Mouse (Mus musculus) kidney, postnatal 10 days (tissue): ENCODE measurements around the gene Mfap1b.

ENCODE experiments used
- DNase-seq: peaks from one replicate; pipeline ENCODE4 v3.0.0; 2021; ENCODE audit warnings: mixed read lengths

Gene Mfap1b

DNA sequence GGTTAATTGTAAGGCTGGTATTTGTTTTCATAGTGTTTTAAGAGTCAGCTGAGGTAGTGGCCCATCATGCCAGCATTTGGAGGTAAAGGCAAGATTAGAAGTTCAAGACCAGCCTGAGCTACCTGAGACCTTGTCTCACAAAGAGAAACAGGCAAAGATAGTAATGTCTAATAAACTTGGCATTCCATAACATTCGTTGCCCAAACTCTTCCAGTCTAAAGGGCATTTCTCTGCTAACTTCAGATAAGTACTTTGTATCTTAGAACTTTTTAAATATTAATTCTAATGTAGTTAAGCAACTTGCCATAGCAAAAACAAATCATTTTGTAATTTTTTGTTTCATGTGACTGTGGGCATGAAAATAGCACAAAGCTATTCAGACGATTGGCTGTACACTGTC lies 50.7 kb downstream of the Mfap1b start:
- no peak for DNase-seq

DNA sequence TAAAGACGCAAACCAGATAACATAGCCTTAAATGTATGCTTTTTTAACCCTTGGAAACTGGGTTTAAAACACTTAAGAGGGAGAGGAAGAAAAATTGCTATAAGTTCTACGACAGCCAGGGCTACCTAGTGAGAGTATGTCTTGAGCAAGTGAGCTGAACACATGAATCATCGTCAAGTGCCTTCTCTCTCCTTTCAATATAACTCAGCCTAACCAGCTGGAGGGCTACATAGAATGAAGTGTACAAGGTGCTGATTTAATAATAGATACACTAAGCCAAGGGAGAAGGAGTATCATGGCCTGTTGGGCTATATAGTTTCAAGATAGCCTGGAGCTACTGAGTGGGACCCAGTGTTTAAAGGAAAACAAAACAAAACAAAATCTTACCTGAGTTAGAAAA lies 55.4 kb downstream of the Mfap1b start:
- DNase-seq: no peak

DNA sequence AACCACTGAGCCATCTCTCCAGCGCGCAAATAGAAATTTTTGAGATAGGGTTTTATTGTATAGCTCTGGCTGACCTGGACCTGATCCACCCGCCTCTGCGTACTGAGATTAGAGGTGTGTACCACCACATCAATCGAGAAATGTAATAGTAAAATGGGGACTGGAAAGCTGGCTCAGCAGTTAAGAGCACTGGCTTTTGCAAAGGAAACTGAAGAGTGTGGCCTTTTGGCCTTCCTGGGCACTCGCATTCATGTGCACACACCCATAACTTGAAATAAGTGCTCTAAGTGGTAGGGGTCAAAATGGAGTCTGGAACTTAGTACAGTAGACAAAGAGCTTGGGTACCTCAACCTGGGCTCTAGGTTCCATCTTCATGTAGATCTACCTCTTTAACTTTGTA lies 57.5 kb downstream of the Mfap1b start:
- DNase-seq: no peak

DNA sequence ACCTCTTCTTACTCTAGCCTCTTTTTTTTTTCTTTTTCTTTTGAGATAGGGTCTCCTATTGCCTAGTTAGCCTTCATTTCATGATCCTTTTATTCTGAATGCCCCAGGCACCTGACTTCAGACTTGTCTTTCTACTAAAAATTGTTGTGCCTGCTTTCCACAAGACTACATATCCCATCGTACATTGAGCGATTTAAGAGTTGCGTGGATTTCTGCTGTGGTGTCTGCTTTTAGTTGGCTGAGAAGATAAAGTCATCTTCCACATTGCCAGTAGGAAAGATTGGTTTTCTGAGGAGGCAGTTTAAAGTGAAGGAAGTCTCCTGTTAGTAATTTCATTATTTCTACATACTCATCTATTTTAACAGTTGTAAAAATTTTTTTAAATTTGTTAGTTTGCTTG lies 58.3 kb downstream of the Mfap1b start:
- DNase-seq: no peak

DNA sequence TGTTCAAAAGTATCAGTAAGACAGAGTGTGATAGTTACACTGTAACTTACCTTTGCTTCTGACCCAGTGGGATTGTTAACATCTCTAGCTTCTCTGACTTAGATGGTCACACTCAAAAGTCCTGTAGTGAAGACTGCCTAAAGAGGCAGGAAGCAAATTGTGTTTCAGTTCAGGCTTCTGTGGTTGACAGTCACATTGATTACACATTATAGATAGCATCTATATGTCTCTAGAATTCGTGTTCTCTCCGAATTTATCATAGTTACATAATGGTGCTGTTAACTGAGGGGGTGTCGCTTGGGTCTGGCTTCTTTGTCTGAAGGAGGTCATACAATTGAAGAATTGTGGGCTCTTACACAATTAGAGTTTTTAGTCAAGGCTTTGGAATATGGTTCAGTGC lies 58.8 kb downstream of the Mfap1b start:
- DNase-seq: no peak

DNA sequence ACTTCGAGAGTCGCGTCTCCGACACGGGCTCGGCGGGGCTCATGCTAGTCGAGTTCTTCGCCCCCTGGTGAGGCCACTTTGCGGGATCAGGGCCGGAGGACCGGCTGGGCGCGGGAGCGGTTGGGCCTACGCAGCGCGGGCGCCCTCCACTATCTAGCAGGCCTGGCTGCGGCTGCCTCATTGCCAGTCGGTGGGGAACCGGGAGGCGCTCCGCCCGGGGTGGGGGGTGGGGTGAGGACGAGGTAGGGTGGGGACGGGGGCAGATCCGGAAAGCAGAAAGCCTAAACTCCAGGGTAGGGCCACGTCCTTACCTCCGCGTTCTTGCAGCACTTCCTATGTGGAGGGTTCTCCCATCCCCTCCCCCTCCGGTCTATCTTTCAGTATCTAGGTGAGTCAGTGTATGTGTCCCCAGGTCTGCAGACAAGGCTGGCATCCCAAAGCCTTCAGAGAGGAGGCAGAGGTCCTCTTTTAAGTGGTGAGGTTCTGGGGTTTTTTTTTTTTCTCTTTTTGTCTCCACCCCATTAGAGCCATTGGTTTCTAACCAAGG lies 59.7 kb downstream of the Mfap1b start:
- DNase-seq: no peak

DNA sequence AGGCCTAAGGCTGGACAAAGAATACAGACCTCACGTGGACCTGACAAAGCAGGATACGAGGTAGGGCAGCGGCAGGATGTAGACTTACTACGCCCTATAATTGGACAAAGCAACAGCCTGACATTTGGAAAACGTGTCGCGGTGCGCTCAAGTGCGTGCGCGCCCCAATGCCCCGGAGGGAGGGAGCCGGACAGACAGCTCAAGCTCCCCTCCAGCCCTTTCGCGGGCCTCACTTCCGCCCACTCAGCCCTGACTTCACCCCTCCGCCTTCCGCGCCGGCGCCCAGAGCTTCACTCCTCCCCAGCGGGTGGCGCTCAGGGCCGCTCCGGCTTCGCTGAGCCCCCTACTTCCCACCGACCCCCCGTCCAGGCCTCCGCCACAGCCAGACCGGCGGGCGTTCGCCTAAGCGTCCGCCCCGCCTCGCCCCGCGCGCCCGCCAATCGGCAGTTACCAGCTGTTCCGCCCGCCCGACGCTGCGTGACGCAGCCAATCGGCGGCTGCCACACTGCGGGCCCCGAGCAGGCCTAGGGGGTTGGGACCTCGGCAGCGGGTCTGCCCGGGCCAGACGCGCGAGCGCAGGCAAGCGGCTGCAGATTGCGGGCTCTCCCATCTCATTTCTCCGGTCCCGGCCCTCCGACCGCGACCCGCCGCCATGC lies 60.4 kb downstream of the Mfap1b start, which contains the start of the genes Pdia3 and Catsper2:
Gene Pdia3 (plus strand): TSS at position 389 of the 656 bp plus-strand sequence.
Gene Catsper2 (minus strand): TSS at position 406 of the 656 bp plus-strand sequence.
- peak; percentile 98 for DNase-seq

DNA sequence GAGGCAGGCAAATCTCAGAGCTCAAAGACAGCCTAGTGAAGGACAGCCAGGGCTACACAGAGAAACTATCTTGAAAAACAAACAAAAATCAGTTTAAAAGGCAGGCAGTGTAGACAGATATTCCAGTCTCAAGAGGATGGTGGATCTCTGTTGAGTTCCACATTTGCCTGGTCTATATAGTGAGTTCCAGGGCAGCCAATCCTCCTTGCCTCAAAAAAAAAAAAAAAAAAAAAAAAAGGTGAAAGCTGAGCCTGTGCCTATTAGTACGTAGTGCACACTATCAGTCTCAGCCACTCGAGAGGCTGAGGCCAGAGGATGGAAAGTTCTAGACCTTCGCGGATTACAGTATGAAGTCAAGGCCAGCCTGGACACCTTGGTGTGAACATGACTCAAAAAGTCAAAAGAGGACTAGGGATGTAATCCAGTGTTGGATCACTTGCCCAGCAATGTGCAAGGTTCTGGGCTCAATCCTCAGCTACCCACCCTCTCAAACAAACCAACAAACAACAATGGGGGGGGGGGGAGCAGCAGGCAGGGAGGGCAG lies 61.0 kb downstream of the Mfap1b start:
- no peak for DNase-seq
